Mouse (Mus musculus) frontal cortex, postnatal 36 days (tissue): ENCODE data around the gene Ypel4.

Experiments used
- DNase-seq, 2 experiments: peaks; one replicate each; pipeline ENCODE4 v3.0.0; 2022; ENCODE audit warnings: low spot score in 2 of 2

Ypel4 gene

GRCm38 (mm10) chr2:84760777-84761176, 26.9 kb downstream of the Ypel4 start:
- DNase-seq = no peak

GRCm38 (mm10) chr2:84761309-84761708, 27.5 kb downstream of the Ypel4 start:
- no peak for DNase-seq

- DNase-seq = no peak
These were observed 28.0 kb downstream of the Ypel4 start for GRCm38 (mm10) chr2:84761840-84762239.

GRCm38 (mm10) chr2:84762295-84762694, 28.4 kb downstream of the Ypel4 start:
- DNase-seq = no peak

GRCm38 (mm10) chr2:84762818-84763217, 29.0 kb downstream of the Ypel4 start:
- DNase-seq = no peak

GRCm38 (mm10) chr2:84770501-84770900, 36.6 kb downstream of the Ypel4 start:
- DNase-seq = no peak

- no peak for DNase-seq
These were observed 38.6 kb downstream of the Ypel4 start for GRCm38 (mm10) chr2:84772454-84772853.

- no peak for DNase-seq
These were observed 39.3 kb downstream of the Ypel4 start for GRCm38 (mm10) chr2:84773195-84773594.

- DNase-seq = peak in 1 of 2 experiments; percentile 4
These were observed 40.9 kb downstream of the Ypel4 start for GRCm38 (mm10) chr2:84774751-84775150.

- DNase-seq = no peak
These were observed 41.4 kb downstream of the Ypel4 start, which contains the start of gene Serping1 for GRCm38 (mm10) chr2:84775241-84775640. Serping1 (minus strand) TSS chr2:84775444.

- DNase-seq = no peak
These were observed 41.8 kb downstream of the Ypel4 start for GRCm38 (mm10) chr2:84775665-84776064.

- no peak for DNase-seq
These were observed 43.8 kb downstream of the Ypel4 start for GRCm38 (mm10) chr2:84777706-84778105.

GRCm38 (mm10) chr2:84779210-84779609, 45.4 kb downstream of the Ypel4 start:
- DNase-seq = no peak

- no peak for DNase-seq
These were observed 49.5 kb downstream of the Ypel4 start for GRCm38 (mm10) chr2:84783315-84783714.

- no peak for DNase-seq
These were observed 50.1 kb downstream of the Ypel4 start for GRCm38 (mm10) chr2:84783840-84784566.
